Comparison of ENCODE assay signal across 20 mouse cellular contexts in the genomic region with DNA sequence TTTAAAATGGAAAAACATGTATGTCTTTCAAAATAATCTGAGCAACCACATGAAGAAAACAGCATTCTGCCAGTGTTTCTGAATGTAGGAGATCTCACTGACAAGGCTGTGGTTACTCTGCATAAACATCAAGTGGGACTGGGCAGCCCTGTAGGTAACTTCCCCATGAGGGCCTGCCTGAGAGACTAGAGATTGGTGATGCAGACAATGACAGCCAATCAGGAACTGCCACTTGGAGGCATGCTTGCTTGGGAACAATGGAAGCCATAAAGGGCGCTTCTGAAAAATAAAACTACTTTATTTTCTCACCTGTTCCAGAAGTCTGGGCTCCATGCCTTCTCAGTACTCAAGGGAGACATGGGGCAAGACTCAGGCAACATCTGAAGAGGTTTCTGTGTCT.
A peak's percentile ranks its signal among the peaks of the same experiment; 100 is the strongest.
DNase-seq lines count a peak whose midpoint lies in the region; TF ChIP-seq lines count a peak whose summit lies in the region.
"Had no signal": no experiment of that assay in that cellular context is flagged by ENCODE, and none has a peak within 500 bp of the region (broad histone marks: within the 10 kb centered on the region; RNA-seq: fewer than 3 reads in every experiment).

No protein-coding gene starts in this region.

- TF ChIP-seq RAD21 in MEL (IDR thresholded peaks at IDR 0.05; ENCODE audit: low read depth, low read length) = no peak

- TF ChIP-seq POLR2A in MEL (IDR thresholded peaks at IDR 0.05; ENCODE audit: control insufficient read depth in 1 of 2, insufficient read depth in 1 of 2, low read depth in 1 of 2, low read length in 2 of 2, poor library complexity in 1 of 2) = no peak

- no peaks in the 10 kb centered on the region for H3K79me2 ChIP-seq in MEL (ENCODE audit: control insufficient read depth, insufficient read depth, low read length, poor library complexity)

- no peaks in the 10 kb centered on the region for H3K36me3 ChIP-seq in MEL (ENCODE audit: control insufficient read depth in 1 of 2, insufficient read depth in 2 of 2, low read length in 2 of 2)
- H3K36me3 ChIP-seq: embryonic facial prominence, embryonic 10.5 days; embryonic facial prominence, embryonic 12.5 days; forebrain, embryonic 10.5 days; forebrain, embryonic 12.5 days; G1E had no signal

- no peak overlapping the region for H3K9ac ChIP-seq in MEL (ENCODE audit: control insufficient read depth, low read depth, low read length, poor library complexity, severe bottlenecking)
- H3K9ac ChIP-seq: embryonic facial prominence, embryonic 12.5 days; forebrain, embryonic 12.5 days had no signal

- TF ChIP-seq EP300 in MEL (IDR thresholded peaks at IDR 0.05; ENCODE audit: low read depth in 1 of 2, low read length in 2 of 2) = no peak

- H3K4me1 ChIP-seq in MEL (ENCODE audit: control insufficient read depth in 1 of 2, insufficient read depth in 2 of 2, low read length in 2 of 2) = no peaks in the 10 kb centered on the region
- H3K4me1 ChIP-seq: embryonic facial prominence, embryonic 10.5 days; embryonic facial prominence, embryonic 12.5 days; forebrain, embryonic 10.5 days; forebrain, embryonic 12.5 days had no signal

- no peaks in the 10 kb centered on the region for H3K27me3 ChIP-seq in MEL (ENCODE audit: control insufficient read depth in 1 of 2, insufficient read depth in 2 of 2, low read length in 2 of 2)
- H3K27me3 ChIP-seq: embryonic facial prominence, embryonic 12.5 days; forebrain, embryonic 12.5 days had no signal

- H3K27ac ChIP-seq in MEL (ENCODE audit: control insufficient read depth, low read depth, low read length) = no peak overlapping the region
- H3K27ac ChIP-seq: embryonic facial prominence, embryonic 10.5 days; embryonic facial prominence, embryonic 12.5 days; forebrain, embryonic 10.5 days; forebrain, embryonic 12.5 days had no signal

- no peak overlapping the region for H3K4me3 ChIP-seq in MEL (ENCODE audit: control insufficient read depth in 1 of 2, insufficient read depth in 1 of 2, low read depth in 2 of 2, low read length in 2 of 2)
- H3K4me3 ChIP-seq: embryonic facial prominence, embryonic 10.5 days; embryonic facial prominence, embryonic 12.5 days; erythroblast, embryonic 14.5 days; forebrain, embryonic 10.5 days; forebrain, embryonic 12.5 days had no signal

- DNase-seq in 416B (ENCODE audit: low read depth) (peak; percentile 20), MEL (ENCODE audit: low read depth, low spot score) (peak; percentile 53)
- peak; percentile 24 to 30 for DNase-seq in B cell, adult 2 months
- no peak for DNase-seq in ovary, postnatal 10 days (ENCODE audit: low spot score)
- DNase-seq in retina, embryonic 14.5 days (ENCODE audit: low spot score) = no peak
- DNase-seq in adrenal gland, adult 18-20 months (ENCODE audit: low spot score in 2 of 2) = no peak
- DNase-seq: adrenal gland, adult 8-10 months; adrenal gland, postnatal 25 days; cerebellum, adult 11 months; cerebellum, adult 18-20 months; cerebellum, adult 8-10 months; cerebellum, adult 9-11 months; cerebellum, postnatal 14 days; cerebellum, postnatal 36 days had no signal

- no peak for TF ChIP-seq CTCF in MEL (IDR thresholded peaks at IDR 0.05 in 2 of 3, conservative IDR thresholded peaks at IDR 0.05 in 1 of 3; ENCODE audit: control insufficient read depth in 1 of 3, insufficient read depth in 1 of 3, low read depth in 2 of 3, low read length in 3 of 3, poor library complexity in 1 of 3, severe bottlenecking in 1 of 3)

- H3K9me3 ChIP-seq in MEL (replicated peaks; ENCODE audit: insufficient read depth, low read length) = no peaks in the 10 kb centered on the region
- H3K9me3 ChIP-seq: embryonic facial prominence, embryonic 10.5 days; embryonic facial prominence, embryonic 12.5 days; forebrain, embryonic 12.5 days; G1E had no signal

TF ChIP-seq in MEL, 35 proteins besides CTCF, POLR2A, EP300 and RAD21:
- no peak for TF ChIP-seq ZMIZ1 (IDR thresholded peaks at IDR 0.05; ENCODE audit: low read depth, low read length)
- TF ChIP-seq CHD2 (IDR thresholded peaks at IDR 0.05; ENCODE audit: low read length) = peak; percentile 12; the same call in 1 of the 2 replicates

Comparison
In these comparisons a context has a peak if more than half of its experiments do, and no peak if none do; other contexts are left out.
1. DNase-seq: peak in 416B (single experiment), B cell, adult 2 months (2 of 2) and MEL (single experiment); none in ovary, postnatal 10 days (single experiment), retina, embryonic 14.5 days (single experiment) and adrenal gland, adult 18-20 months (0 of 2).